Mouse (Mus musculus) hindbrain, postnatal 0 days (tissue): Measurements from ENCODE around the gene Pan3. TPM values are rescaled to one million over a fixed set of nuclear protein-coding genes. Genes with fewer than 3 reads are reported as not detected.

Experiments used
- ATAC-seq: fragments of 200-750 bp; cut with Nextera tagmentation; 2 replicates; pipeline ENCODE4 v1.8.0; 2017; ENCODE audit warnings: mild to moderate bottlenecking, moderate TSS enrichment, moderate library complexity
- DNase-seq: peaks from one replicate; pipeline ENCODE4 v3.0.0-alpha.2; 2015; ENCODE audit warnings: low spot score
- H3K27ac ChIP-seq: fragments of 300-500 bp; sonication (generic); 2 replicates; pipeline ENCODE4 v1.5.1; 2014; ENCODE audit warnings: mild to moderate bottlenecking
- H3K27me3 ChIP-seq: fragments of 300-500 bp; sonication (generic); 2 replicates; pipeline ENCODE4 v1.6.1; 2014; ENCODE audit warnings: low read length, mixed read lengths; ENCODE audit not compliant: insufficient read depth
- H3K36me3 ChIP-seq: fragments of 300-500 bp; sonication (generic); 2 replicates; pipeline ENCODE4 v1.6.1; 2014; ENCODE audit warnings: low read length, mixed read lengths; ENCODE audit not compliant: insufficient read depth
- H3K4me1 ChIP-seq: fragments of 300-500 bp; sonication (generic); 2 replicates; pipeline ENCODE4 v1.6.1; 2014; ENCODE audit warnings: antibody characterized with exemption, low read length, mixed read lengths; ENCODE audit not compliant: insufficient read depth
- H3K4me2 ChIP-seq: fragments of 300-500 bp; sonication (generic); 2 replicates; pipeline ENCODE4 v1.6.1; 2014; ENCODE audit warnings: low read depth, mild to moderate bottlenecking, low read length, moderate library complexity, mixed read lengths
- H3K4me3 ChIP-seq: fragments of 300-500 bp; sonication (generic); 2 replicates; pipeline ENCODE4 v1.5.1; 2014; ENCODE audit warnings: low read length
- H3K9ac ChIP-seq: fragments of 300-500 bp; sonication (generic); replicated peaks from 2 replicates; pipeline ENCODE4 v1.6.1; 2014; ENCODE audit warnings: mild to moderate bottlenecking, low read length, moderate library complexity, mixed read lengths
- H3K9me3 ChIP-seq: fragments of 300-500 bp; sonication (generic); 2 replicates; pipeline ENCODE4 v1.6.1; 2016; ENCODE audit warnings: low read length, mixed read lengths
- CTCF ChIP-seq: IDR thresholded peaks from 2 replicates; pipeline ENCODE4 v1.5.1; 2016; ENCODE audit warnings: antibody characterized with exemption, control low read depth, low read depth
- WGBS: fragments of 180-500 bp; shearing (Covaris S2); extraction: QIAGEN DNeasy Blood & Tissue Kit; methylation state at CpG from one replicate; pipeline ENCODE4 v1.1.7; 2014; 5-methylcytosine and 5-hydroxymethylcytosine counted together
- polyA plus RNA-seq: library from polyadenylated mRNA; unstranded; fragments of >200 nt; fragmentation: Nextera tagmentation; extraction: Ambion mirVana; gene quantifications from 2 replicates; pipeline ENCODE4 v1.2.1, GENCODE M21; 2015
- total RNA-seq: library from RNA; depleted of rRNA; stranded (reverse); fragments of >200 nt; gene quantifications from 2 replicates; pipeline ENCODE4 v1.2.3, GENCODE M21; 2014

Gene Pan3
- total and polyA plus RNA-seq, 2 experiments from 2014 or later, result 53.9 to 80.5 TPM

GRCm38 (mm10) chr5:147577003-147577402 lies 147.0 kb downstream of the Pan3 start:
- Histone ChIP-seq H3K4me1 (no peaks in the 10 kb centered on the region), H3K9ac (no peak overlapping the region), H3K4me3 (no peak overlapping the region), H3K9me3 (no peaks in the 10 kb centered on the region), H3K27me3 (no peaks in the 10 kb centered on the region), H3K4me2 (no peak overlapping the region), H3K27ac (no peak overlapping the region), H3K36me3 (no peaks in the 10 kb centered on the region)
- no peak for TF ChIP-seq CTCF
- DNase-seq, result no peak
- WGBS, result 79% methylated on average over 6 of the region's 6 CpGs
- no peak for ATAC-seq

- DNase-seq (no peak), ATAC-seq (no peak)
- Histone ChIP-seq H3K9me3 (no peaks in the 10 kb centered on the region), H3K9ac (no peak overlapping the region), H3K4me1 (no peaks in the 10 kb centered on the region), H3K36me3 (no peaks in the 10 kb centered on the region), H3K4me3 (no peak overlapping the region), H3K27ac (no peak overlapping the region), H3K27me3 (no peaks in the 10 kb centered on the region), H3K4me2 (no peak overlapping the region)
- 91% methylated on average over 7 of the region's 7 CpGs for WGBS
- peak; percentile 28; the same call in 1 of the 2 replicates for TF ChIP-seq CTCF
These were observed 149.2 kb downstream of the Pan3 start for GRCm38 (mm10) chr5:147579148-147579547.

DNA sequence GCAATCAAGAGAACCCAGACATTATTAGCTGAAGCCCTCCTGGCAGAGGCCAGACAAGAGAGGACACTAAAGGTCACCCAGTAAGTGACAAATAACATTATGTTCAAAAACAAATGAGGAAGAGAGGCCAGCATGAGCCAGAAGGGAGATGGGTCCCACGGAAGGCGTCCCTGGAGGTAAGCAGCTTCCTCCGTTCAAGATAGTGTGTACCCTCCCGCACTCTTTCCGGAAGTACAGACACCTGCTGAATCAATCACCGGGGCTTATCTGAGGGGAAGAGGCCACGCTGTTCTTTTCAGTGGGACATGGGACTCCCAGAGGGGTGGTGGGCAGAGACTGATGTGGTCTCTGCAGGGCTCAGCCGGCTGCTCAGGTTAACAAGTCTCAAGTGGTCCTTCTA lies 149.7 kb downstream of the Pan3 start:
- DNase-seq (no peak), ATAC-seq (no peak)
- Histone ChIP-seq H3K9me3 (no peaks in the 10 kb centered on the region), H3K9ac (no peak overlapping the region), H3K4me3 (no peak overlapping the region), H3K27me3 (no peaks in the 10 kb centered on the region), H3K4me1 (no peaks in the 10 kb centered on the region), H3K27ac (no peak overlapping the region), H3K36me3 (no peaks in the 10 kb centered on the region), H3K4me2 (no peak overlapping the region)
- 92% methylated on average over 8 of the region's 8 CpGs for WGBS
- TF ChIP-seq CTCF, result no peak

GRCm38 (mm10) chr5:147580181-147580580 lies 150.2 kb downstream of the Pan3 start:
- TF ChIP-seq CTCF, result no peak
- DNase-seq (no peak), ATAC-seq (no peak)
- Histone ChIP-seq H3K27ac (no peak overlapping the region), H3K4me2 (no peak overlapping the region), H3K4me3 (no peak overlapping the region), H3K4me1 (no peaks in the 10 kb centered on the region), H3K9me3 (no peaks in the 10 kb centered on the region), H3K9ac (no peak overlapping the region), H3K36me3 (no peaks in the 10 kb centered on the region), H3K27me3 (no peaks in the 10 kb centered on the region)
- 85% methylated on average over 13 of the region's 13 CpGs for WGBS

DNA sequence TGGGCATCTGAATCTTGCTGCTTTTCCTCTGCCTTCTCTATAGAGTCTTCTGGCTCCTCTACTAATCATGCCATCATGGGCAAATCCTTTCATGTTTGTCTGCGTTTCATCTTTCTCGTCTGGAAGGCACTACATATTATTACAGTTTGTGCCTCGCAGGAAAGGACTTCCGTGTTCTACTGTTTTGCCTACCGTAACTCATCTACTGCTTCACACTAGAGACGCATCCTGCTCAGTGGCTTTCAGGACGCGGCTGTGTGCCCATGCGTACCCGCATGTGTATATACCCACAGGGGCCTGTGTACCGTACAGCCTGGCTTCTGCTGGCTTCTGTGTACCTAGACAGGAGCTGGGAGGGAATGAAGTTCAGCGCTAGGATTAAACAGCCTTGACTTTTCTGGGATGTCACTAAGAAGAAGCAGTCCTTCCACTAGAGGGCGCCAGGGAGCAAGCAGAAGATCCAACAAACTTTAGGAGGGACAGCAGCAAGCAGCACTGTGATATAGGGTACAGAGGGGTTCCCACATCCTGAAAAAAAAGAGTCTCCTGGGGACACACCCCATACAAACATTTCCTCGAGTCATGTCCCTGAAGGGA lies 153.8 kb downstream of the Pan3 start:
- Histone ChIP-seq H3K4me3 (no peak overlapping the region), H3K36me3 (no peaks in the 10 kb centered on the region), H3K9me3 (no peaks in the 10 kb centered on the region), H3K4me2 (no peak overlapping the region), H3K9ac (no peak overlapping the region), H3K27me3 (no peaks in the 10 kb centered on the region), H3K4me1 (no peaks in the 10 kb centered on the region), H3K27ac (no peak overlapping the region)
- peak; percentile 77 for DNase-seq
- peak; percentile 29; the same call in 1 of the 2 replicates for ATAC-seq
- 50% methylated on average over 14 of the region's 14 CpGs for WGBS
- peak; percentile 96 for TF ChIP-seq CTCF

GRCm38 (mm10) chr5:147584648-147585047 lies 154.7 kb downstream of the Pan3 start:
- H3K9me3 ChIP-seq, result no peaks in the 10 kb centered on the region
- H3K36me3 ChIP-seq, result no peaks in the 10 kb centered on the region
- no peak overlapping the region for H3K9ac ChIP-seq
- ATAC-seq, result no peak
- TF ChIP-seq CTCF, result no peak
- no peaks in the 10 kb centered on the region for H3K27me3 ChIP-seq
- no peak overlapping the region for H3K4me3 ChIP-seq
- no peaks in the 10 kb centered on the region for H3K4me1 ChIP-seq
- DNase-seq, result no peak
- no peak overlapping the region for H3K4me2 ChIP-seq
- H3K27ac ChIP-seq, result no peak overlapping the region
- 68% methylated on average over 9 of the region's 9 CpGs for WGBS

GRCm38 (mm10) chr5:147585070-147585469 lies 155.1 kb downstream of the Pan3 start:
- no peaks in the 10 kb centered on the region for H3K36me3 ChIP-seq
- H3K27ac ChIP-seq, result no peak overlapping the region
- H3K9ac ChIP-seq, result no peak overlapping the region
- WGBS, result 74% methylated on average over 1 of the region's 1 CpGs
- DNase-seq, result no peak
- no peaks in the 10 kb centered on the region for H3K9me3 ChIP-seq
- no peaks in the 10 kb centered on the region for H3K27me3 ChIP-seq
- ATAC-seq, result no peak
- no peaks in the 10 kb centered on the region for H3K4me1 ChIP-seq
- H3K4me3 ChIP-seq, result no peak overlapping the region
- H3K4me2 ChIP-seq, result no peak overlapping the region
- TF ChIP-seq CTCF, result no peak
